Mouse (Mus musculus) stomach, embryonic 16.5 days (tissue): ENCODE results near the gene Gm12184. TPM values are rescaled to one million over a fixed set of nuclear protein-coding genes. Genes with fewer than 3 reads are reported as not detected.
"Not testable (repeated sequence)": the region's sequence is repeated elsewhere in the genome, so short reads cannot be mapped to it uniquely, and the experiment has no call there.

Experiments used
- ATAC-seq: fragments of 200-750 bp; cut with Nextera tagmentation; 2 replicates; pipeline ENCODE4 v1.8.0; 2017; ENCODE audit warnings: moderate number of reproducible peaks, moderate TSS enrichment; ENCODE audit not compliant: insufficient read depth, low FRiP score
- H3K27ac ChIP-seq: fragments of 300-500 bp; sonication (generic); 2 replicates; pipeline ENCODE4 v1.5.1; 2014; ENCODE audit warnings: low read length
- H3K27me3 ChIP-seq: fragments of 300-500 bp; sonication (generic); 2 replicates; pipeline ENCODE4 v1.6.1; 2014; ENCODE audit warnings: low read length, control low read depth, mixed read lengths; ENCODE audit not compliant: control insufficient read depth, insufficient read depth
- H3K36me3 ChIP-seq: fragments of 300-500 bp; sonication (generic); 2 replicates; pipeline ENCODE4 v1.6.1; 2014; ENCODE audit warnings: low read length; ENCODE audit not compliant: control insufficient read depth, insufficient read depth
- H3K4me1 ChIP-seq: fragments of 300-500 bp; sonication (generic); 2 replicates; pipeline ENCODE4 v1.6.1; 2014; ENCODE audit warnings: low read length, control low read depth, mixed read lengths; ENCODE audit not compliant: control insufficient read depth, insufficient read depth
- H3K4me2 ChIP-seq: fragments of 300-500 bp; sonication (generic); 2 replicates; pipeline ENCODE4 v1.6.1; 2014; ENCODE audit warnings: low read depth, low read length, mixed read lengths
- H3K4me3 ChIP-seq: fragments of 300-500 bp; sonication (generic); replicated peaks from 2 replicates; pipeline ENCODE4 v1.5.1; 2014; ENCODE audit warnings: mild to moderate bottlenecking, low read length
- H3K9ac ChIP-seq: fragments of 300-500 bp; sonication (generic); 2 replicates; pipeline ENCODE4 v1.6.1; 2014; ENCODE audit warnings: low read length
- H3K9me3 ChIP-seq: fragments of 300-500 bp; sonication (generic); replicated peaks from 2 replicates; pipeline ENCODE4 v1.6.1; 2016; ENCODE audit warnings: low read length, control low read depth; ENCODE audit not compliant: control insufficient read depth
- WGBS: fragments of 180-500 bp; shearing (Covaris S2); extraction: QIAGEN DNeasy Blood & Tissue Kit; methylation state at CpG from one replicate; pipeline ENCODE4 v1.1.7; 2014; 5-methylcytosine and 5-hydroxymethylcytosine counted together
- polyA plus RNA-seq: library from polyadenylated mRNA; unstranded; fragments of >200 nt; fragmentation: Nextera tagmentation; extraction: Ambion mirVana; gene quantifications from 2 replicates; pipeline ENCODE4 v1.2.1, GENCODE M21; 2015

Gene Gm12184
- polyA plus RNA-seq, 1 experiment from 2014 or later: 0.98 TPM

DNA sequence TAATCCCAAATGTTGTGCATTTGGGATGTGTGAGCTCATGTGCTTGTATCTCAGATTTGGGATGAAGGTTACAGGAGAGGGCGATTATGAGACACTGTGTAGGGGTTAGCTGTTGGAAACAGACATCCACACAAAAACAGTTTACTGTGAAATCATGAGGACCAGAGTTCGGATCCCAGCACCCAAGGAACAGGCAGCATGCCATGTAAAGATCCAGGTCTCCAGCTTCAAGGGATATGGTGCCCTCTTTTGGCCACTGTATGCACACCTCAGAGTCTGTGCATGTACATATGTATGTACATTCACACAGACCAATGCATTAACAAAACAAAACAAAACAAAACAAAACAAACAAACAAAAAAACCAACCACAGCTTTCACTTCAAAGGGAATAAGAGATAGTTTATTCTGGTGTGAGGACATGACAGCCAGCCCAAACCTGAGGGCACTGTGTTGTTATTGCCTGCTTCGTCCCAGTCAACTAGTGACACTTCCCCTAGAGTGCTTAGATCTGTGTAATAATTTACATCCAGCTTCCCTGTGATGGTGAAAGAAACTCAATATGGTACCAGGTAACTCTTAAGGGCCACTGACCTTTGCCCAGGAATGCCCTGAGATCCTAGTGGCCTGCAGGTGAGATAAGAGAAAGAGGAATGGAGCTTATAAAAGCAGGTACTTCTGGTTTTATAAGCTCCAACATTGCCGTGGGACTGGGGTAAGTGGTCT is 25.0 kb upstream of the Gm12184 start:
- 78% methylated on average over 4 of the region's 4 CpGs for WGBS
- H3K27me3 ChIP-seq: no peaks in the 10 kb centered on the region
- H3K27ac ChIP-seq: no peak overlapping the region
- no peak overlapping the region for H3K9ac ChIP-seq
- no peak overlapping the region for H3K4me3 ChIP-seq
- H3K9me3 ChIP-seq: no peaks in the 10 kb centered on the region
- no peak for ATAC-seq
- no peak overlapping the region for H3K4me2 ChIP-seq
- H3K4me1 ChIP-seq: peaks cover 12% of the 10 kb centered on the region
- no peaks in the 10 kb centered on the region for H3K36me3 ChIP-seq

DNA sequence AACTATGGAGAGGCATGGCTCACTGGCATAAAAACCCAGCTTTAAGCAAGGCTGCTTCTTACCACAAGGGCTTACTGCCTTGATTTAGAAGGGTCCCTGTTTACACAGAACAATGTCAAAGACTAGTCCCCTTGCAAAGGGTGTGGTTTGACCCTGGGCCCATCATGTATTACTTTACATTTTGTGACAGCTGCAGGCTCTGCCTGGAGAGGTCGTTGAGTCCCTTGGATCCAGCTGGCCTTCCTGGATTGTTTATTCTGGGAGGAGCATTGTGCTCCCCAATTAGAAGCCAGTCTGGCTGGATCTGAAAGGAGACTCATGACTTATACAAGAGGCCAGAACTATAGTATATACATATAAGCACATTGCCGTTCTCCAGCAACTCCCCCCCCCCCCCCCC is 23.8 kb upstream of the Gm12184 start:
- Histone ChIP-seq H3K27ac (no peak overlapping the region), H3K4me1 (peaks cover 12% of the 10 kb centered on the region), H3K27me3 (no peaks in the 10 kb centered on the region), H3K4me3 (no peak overlapping the region), H3K36me3 (no peaks in the 10 kb centered on the region), H3K9me3 (no peaks in the 10 kb centered on the region), H3K9ac (no peak overlapping the region), H3K4me2 (no peak overlapping the region)
- no peak for ATAC-seq
- 11% methylated on average over 2 of the region's 2 CpGs for WGBS

DNA sequence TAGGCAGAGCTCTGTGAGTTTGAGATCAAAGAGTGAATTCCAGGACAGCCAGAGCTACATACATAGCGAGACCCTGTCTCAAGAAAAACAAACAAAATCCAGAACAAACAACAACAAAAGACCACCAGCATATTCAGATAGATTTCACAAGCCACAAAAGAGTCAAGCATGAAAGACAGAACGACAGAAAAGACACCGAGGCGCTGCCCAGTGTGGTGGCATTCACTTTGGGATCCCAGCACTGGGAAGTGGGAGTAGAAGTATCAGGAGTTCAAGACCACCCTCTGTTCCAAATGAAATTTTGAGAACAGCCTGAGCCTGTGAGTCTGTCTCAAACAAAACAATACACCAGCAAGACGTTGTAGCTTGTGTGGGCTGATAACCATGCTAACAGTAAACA is 20.4 kb upstream of the Gm12184 start:
- Histone ChIP-seq H3K4me2 (no peak overlapping the region), H3K9ac (no peak overlapping the region), H3K36me3 (no peaks in the 10 kb centered on the region), H3K9me3 (no peaks in the 10 kb centered on the region), H3K4me1 (no peaks in the 10 kb centered on the region), H3K27ac (no peak overlapping the region), H3K4me3 (no peak overlapping the region), H3K27me3 (no peaks in the 10 kb centered on the region)
- 65% methylated on average over 5 of the region's 5 CpGs for WGBS
- no peak for ATAC-seq

DNA sequence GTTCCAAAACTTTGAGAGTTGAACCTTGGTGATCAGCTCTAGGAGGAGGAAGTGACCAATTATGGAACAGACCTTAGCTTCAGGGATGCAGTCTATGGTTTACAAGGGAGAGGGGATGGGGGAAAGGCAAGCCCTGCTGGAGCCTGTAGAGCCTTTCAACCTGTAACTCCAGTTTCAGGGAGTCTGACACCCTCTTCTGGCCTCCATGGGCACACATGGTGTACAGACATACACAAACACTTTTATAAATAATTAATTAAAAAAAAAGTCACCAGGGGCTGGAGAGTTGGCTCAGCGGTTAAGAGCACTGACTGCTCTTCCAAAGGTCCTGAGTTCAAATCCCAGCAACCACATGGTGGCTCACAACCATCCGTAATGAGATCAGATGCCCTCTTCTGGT is 19.9 kb upstream of the Gm12184 start:
- 72% methylated on average over 2 of the region's 2 CpGs for WGBS
- not testable (repeated sequence) for ATAC-seq, H3K27ac ChIP-seq

DNA sequence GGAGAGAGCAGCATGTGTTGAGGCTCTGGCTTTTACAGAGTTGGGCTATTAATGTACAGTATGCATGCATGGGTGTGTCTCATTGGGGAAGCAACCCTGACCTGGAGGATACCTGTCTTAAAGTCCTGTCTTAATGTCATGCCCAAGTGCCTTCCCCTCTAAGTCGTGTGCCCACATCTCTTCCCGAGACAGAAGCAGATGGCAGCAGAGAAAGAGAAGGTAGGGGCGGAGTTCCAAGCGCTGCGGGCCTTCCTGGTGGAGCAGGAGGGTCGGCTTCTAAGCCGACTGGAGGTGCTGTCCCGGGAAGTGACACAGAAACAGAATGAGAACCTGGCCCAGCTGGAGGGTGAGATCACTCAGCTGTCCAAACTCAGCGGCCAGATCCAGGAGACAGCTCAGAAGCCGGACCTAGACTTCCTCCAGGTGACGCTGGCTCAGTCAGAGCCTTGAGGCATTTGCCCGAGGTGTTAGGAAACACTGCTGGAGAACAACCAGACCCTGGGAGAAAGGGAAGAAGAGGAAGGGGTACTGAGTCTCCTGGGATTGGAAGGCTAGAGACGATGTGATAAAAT is 18.9 kb upstream of the Gm12184 start:
- Histone ChIP-seq H3K27ac (no peak overlapping the region), H3K36me3 (no peaks in the 10 kb centered on the region), H3K4me2 (no peak overlapping the region), H3K27me3 (no peaks in the 10 kb centered on the region), H3K4me1 (no peaks in the 10 kb centered on the region), H3K4me3 (no peak overlapping the region), H3K9ac (peak overlapping the region; percentile 5; the same call in 1 of the 2 replicates), H3K9me3 (no peaks in the 10 kb centered on the region)
- ATAC-seq: no peak
- WGBS: 26% methylated on average over 13 of the region's 13 CpGs

More for the DNA sequence above, 19.9 kb upstream of the Gm12184 start:
- not testable (repeated sequence) for H3K27me3 ChIP-seq, H3K4me1 ChIP-seq, H3K36me3 ChIP-seq, H3K4me3 ChIP-seq, H3K9me3 ChIP-seq, H3K4me2 ChIP-seq, H3K9ac ChIP-seq

DNA sequence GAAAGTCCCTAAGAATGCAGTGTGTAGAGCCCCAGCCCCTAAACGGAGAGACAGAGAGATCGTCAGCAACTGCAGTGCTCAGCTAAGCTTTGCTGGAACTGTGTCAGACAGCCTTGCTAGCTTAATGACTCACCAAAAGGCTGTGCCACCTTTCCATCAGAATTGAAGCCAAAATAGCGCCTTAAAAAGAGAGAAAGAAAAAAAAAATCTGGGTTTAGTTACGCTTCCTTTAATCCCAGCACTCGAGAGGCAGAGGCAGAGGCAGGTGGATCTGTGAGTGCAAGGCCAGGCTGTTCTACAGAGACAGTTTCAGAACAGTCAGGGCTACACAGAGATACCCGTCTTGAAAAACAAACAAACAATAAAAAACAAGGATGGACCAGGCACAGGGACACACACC is 17.9 kb upstream of the Gm12184 start:
- H3K9me3 ChIP-seq: no peaks in the 10 kb centered on the region
- H3K27ac ChIP-seq: no peak overlapping the region
- WGBS: 47% methylated on average over 6 of the region's 6 CpGs
- H3K4me1 ChIP-seq: no peaks in the 10 kb centered on the region
- no peaks in the 10 kb centered on the region for H3K27me3 ChIP-seq
- ATAC-seq: no peak
- H3K4me3 ChIP-seq: no peak overlapping the region
- no peaks in the 10 kb centered on the region for H3K36me3 ChIP-seq
- no peak overlapping the region for H3K9ac ChIP-seq
- H3K4me2 ChIP-seq: no peak overlapping the region

DNA sequence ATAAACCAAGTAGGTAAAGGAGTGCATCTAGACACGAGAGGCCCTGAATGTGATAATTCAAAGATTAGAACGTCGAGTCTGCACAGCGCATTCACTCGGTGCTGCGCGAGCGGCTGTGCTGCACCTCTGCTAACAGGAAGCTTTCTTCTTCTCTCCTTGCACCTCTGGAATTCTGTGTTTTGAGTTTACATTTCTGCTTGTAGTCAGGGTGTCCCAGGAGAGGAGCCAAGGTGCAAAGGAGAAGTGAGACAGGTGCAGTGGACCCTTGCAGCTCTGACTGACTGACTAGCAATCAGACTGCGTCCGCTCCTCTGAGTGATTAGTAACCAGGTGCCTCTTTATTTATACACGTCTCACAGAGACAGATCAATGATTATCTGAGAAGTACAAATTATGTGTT is 16.7 kb upstream of the Gm12184 start:
- H3K36me3 ChIP-seq: no peaks in the 10 kb centered on the region
- H3K9me3 ChIP-seq: no peaks in the 10 kb centered on the region
- no peak overlapping the region for H3K9ac ChIP-seq
- no peak overlapping the region for H3K4me3 ChIP-seq
- H3K27me3 ChIP-seq: no peaks in the 10 kb centered on the region
- no peak overlapping the region for H3K4me2 ChIP-seq
- 62% methylated on average over 11 of the region's 11 CpGs for WGBS
- H3K4me1 ChIP-seq: no peaks in the 10 kb centered on the region; the same call in 1 of the 2 replicates
- ATAC-seq: no peak
- H3K27ac ChIP-seq: no peak overlapping the region

DNA sequence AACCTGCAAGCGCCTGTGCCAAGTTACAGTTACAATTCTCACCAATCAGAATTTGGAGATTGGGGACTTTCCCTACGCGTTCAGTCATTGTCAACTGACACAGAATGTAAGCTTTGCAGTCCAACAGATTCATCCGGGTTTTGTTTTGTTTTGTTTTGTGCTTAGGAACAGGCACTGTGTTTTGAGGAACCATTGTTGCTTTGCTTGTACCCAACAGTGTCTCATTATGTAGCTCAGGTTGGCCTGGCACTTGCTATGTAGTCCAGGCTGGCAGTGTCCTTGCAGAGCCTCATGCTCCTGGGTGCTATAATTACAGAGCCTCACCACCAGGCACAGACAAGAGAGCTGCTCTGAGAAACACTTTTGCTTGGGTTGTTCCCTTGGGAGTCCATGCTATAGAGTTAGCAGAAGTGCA is 15.9 kb upstream of the Gm12184 start:
- no peaks in the 10 kb centered on the region; the same call in 1 of the 2 replicates for H3K4me1 ChIP-seq
- H3K9ac ChIP-seq: no peak overlapping the region
- no peaks in the 10 kb centered on the region for H3K27me3 ChIP-seq
- H3K9me3 ChIP-seq: no peaks in the 10 kb centered on the region
- H3K36me3 ChIP-seq: no peaks in the 10 kb centered on the region
- 77% methylated on average over 4 of the region's 4 CpGs for WGBS
- no peak overlapping the region for H3K4me3 ChIP-seq
- no peak overlapping the region for H3K27ac ChIP-seq
- no peak for ATAC-seq
- no peak overlapping the region for H3K4me2 ChIP-seq

DNA sequence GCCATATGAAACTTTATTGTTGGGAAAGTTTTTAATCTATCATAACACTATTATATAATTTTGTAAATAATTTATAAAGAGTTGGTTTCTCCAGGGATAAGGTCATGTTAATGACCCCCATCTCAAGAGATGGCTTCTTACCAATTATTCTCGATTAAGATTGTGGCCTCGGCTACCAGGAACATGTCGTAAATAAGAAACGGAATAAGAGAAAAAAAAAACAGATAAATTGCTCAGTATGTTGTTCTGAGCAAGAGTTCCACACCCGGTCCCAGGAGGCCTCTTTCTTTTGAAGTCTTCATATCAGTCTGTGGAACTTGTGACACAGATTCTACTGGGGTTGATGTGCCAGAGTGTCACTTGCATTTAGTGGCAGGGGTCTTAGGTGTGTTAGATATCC is 14.8 kb upstream of the Gm12184 start:
- Histone ChIP-seq H3K27me3 (no peaks in the 10 kb centered on the region), H3K4me1 (peaks cover 3% of the 10 kb centered on the region; the same call in 1 of the 2 replicates), H3K9ac (no peak overlapping the region), H3K9me3 (no peaks in the 10 kb centered on the region), H3K36me3 (no peaks in the 10 kb centered on the region), H3K4me3 (no peak overlapping the region), H3K4me2 (no peak overlapping the region), H3K27ac (no peak overlapping the region)
- 79% methylated on average over 5 of the region's 5 CpGs for WGBS
- no peak for ATAC-seq
